Mouse (Mus musculus): ENCODE data around the gene Kif22.

DNA sequence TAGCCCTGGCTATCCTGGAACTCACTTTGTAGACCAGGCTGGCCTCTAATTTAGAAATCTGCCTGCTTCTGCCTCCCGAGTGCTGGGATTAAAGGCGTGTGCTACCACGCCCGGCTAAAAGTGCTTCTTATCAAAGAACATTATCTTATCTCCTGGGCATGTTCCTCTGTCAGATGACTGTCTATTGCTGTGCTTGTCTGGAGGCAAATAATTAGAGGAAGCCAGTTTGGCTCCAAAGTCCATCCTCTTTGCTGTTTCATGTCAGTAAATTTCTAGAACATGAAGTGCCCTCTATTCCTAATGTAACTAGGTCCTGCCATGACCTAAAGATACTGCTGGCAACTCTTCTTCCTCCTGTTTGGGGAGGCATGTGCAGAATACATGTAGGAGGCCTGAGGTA lies 60.2 kb downstream of the Kif22 start:
- TF ChIP-seq POLR2A (IDR thresholded peaks at IDR 0.05; ENCODE audit: low read depth, low read length), result no peak
- TF ChIP-seq CTCF (conservative IDR thresholded peaks at IDR 0.05; ENCODE audit: insufficient read depth, insufficient read length, low read depth, low read length), result no peak
